Mouse (Mus musculus): ENCODE measurements around the gene Antxr1. TPM values are rescaled to one million over a fixed set of nuclear protein-coding genes. Genes with fewer than 3 reads are reported as not detected.

Gene Antxr1
- total RNA-seq, 2 experiments from 2014 or later: 12.7 to 15.7 TPM

DNA sequence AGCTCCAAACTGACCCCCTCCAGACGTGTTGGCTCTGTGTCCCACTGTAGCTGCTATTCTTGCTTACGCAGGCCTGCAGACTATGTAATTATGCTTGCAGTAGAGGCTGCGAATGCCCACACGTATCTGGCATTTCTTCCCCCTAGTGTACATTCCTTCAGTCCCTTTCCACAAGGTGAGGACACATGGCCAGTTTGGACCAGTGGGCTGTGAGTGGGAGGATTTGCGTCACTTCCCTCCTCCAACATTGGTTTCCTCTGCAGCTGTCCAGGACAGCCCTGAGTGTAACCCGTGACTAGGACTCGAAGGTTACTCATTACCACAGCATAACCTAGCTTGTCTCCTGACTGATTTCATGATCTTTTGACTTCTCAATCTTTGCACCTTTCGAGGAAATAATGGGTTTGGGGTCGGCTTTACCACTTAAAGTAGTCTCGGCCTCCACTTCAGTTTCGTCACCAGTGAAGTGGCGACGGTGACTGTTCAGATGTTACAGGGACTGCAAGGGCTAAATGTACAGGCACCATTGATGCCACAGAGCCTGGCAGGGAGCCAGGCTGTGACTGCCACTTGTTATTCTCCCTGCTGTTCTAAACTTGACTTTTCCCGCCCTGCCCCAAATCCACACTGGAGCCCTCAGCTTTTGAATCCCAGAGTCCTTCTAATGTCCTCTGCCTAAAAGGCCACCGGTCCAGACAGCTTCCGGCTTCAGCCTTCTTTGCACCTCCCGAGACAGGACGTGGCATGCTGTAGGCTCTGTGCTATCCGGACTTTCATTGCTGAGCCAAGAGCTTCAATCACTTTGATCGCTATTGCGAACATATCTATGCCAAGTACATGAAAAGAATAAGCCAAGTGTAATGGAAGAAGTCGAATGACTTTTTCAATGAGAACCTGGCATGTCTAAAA, 7.1 kb downstream of the Antxr1 start:
- H3K27ac ChIP-seq: no peak overlapping the region
- TF ChIP-seq CTCF (IDR thresholded peaks at IDR 0.05): no peak
- no peak overlapping the region for H3K4me3 ChIP-seq
- peak in 1 of 2 experiments; percentile 36 for DNase-seq (ENCODE audit: extremely low spot score in 1 of 2, low spot score in 2 of 2)
- intact Hi-C loops (cut with DNase I): no loop called here

DNA sequence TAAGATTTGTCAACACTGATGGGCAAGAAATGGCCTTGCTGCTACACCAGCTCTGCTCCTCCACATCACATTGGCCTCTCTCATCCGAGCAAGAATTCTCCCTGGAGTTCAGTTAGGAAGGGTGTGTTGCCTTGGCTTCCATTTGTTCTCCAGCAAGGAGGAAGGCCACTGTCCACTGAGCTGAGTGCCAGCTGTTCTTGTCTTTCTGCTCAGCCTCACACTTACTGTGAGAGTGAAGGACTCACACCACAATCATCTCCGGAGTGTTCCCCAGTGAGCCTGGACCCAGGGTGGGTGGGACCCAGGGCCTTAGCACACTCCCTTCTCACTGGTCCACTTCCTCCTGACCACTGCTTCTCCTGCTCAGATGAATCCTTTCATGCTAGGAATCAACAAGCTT, 8.7 kb downstream of the Antxr1 start:
- no peak for TF ChIP-seq CTCF (IDR thresholded peaks at IDR 0.05)
- H3K27ac ChIP-seq: no peak overlapping the region
- H3K4me3 ChIP-seq: no peak overlapping the region
- no peak for DNase-seq (ENCODE audit: extremely low spot score in 1 of 2, low spot score in 2 of 2)
- intact Hi-C loops (cut with DNase I): no loop called here

DNA sequence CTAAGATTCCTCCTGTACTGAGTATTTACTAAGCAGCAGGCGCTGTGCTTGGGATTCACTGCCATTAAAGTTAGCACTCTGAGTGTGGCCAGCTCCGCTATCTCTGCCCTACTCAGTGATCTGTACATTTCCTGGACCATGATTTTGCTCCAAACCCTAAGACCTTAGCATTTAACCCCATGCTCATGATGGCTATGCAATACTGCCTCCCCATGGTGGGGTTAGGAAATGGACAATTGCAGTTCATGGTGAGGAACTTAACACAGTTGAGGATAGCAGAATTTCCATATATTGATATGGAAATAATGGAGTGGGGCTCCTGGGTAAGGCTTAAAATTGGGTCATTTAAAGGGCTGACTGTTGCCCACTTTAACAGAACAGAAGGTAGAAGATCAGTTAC, 12.2 kb downstream of the Antxr1 start:
- Histone ChIP-seq H3K27ac (no peak overlapping the region), H3K4me3 (no peak overlapping the region)
- intact Hi-C loops (cut with DNase I): loop anchor here (1.0 to 5.0 kb wide), 3 partner anchors 66 to 222 kb away; no protein-coding TSS in a partner anchor
- TF ChIP-seq CTCF (IDR thresholded peaks at IDR 0.05): peak; percentile 67
- peak; percentile 21 to 24 for DNase-seq (ENCODE audit: extremely low spot score in 1 of 2, low spot score in 2 of 2)

DNA sequence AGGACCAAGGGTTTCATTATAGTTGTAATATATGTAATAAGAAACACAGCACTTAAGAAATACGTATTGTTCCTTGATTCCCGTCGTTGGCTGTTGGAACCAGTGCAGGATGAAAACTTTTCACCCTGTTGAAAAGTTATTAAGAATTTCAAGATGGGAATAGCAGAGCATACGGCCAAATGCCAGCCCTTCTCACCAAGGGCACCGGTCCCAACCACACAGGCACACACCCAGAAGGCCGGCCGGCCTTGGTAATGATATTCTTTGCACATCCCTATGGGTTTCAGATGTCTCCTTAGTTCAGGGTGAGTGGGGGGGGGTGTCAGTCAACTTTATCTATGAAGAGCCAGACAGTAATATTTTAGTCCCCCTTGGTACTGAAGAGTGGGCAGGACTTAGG, 17.0 kb downstream of the Antxr1 start:
- no peak for DNase-seq (ENCODE audit: extremely low spot score in 1 of 2, low spot score in 2 of 2)
- H3K27ac ChIP-seq: no peak overlapping the region
- H3K4me3 ChIP-seq: no peak overlapping the region
- intact Hi-C loops (cut with DNase I): no loop called here
- TF ChIP-seq CTCF (IDR thresholded peaks at IDR 0.05): no peak

DNA sequence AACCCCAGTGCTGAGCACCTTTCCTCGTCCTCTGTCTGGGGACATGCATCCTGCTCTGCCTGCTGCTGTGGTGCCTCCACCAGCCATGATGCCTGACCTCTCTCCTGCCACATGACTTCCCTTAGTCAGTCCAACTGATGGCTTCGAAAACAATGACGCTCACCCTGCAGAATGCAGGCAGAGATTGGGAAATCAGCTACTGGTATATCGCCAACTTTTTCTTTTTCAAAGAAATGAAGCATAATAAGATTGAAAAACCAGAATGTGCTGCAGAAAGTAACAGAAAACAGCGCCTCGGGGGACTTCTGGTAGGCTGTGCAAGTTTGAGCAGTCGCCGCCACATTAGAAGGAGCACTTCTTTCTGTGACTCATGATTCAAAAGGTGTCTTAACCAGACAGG, 18.7 kb downstream of the Antxr1 start:
- intact Hi-C loops (cut with DNase I): no loop called here
- TF ChIP-seq CTCF (IDR thresholded peaks at IDR 0.05): no peak

DNA sequence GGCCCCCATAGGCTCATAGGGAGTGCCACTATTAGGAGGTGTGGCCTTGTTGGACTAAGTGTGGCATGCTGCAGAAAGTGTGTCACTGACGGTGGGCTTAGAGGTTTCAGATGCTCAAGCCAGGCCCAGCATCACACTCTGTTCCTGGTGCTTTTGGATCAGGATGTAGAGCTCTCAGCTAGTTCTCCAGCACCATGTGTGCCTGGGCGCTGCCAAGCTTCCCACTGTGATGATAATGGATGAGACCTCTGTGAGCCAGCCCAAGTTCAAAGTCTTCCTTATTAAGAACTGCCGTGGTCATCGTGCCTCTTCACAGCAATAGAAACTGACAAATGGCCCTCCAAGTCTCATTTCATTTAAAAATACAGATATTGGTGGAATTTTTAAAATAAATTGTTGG, 22.9 kb downstream of the Antxr1 start:
- DNase-seq (ENCODE audit: extremely low spot score in 1 of 2, low spot score in 2 of 2): no peak
- intact Hi-C loops (cut with DNase I): no loop called here
- Histone ChIP-seq H3K4me3 (no peak overlapping the region), H3K27ac (no peak overlapping the region)
- no peak for TF ChIP-seq CTCF (IDR thresholded peaks at IDR 0.05)

More for the DNA sequence above, 18.7 kb downstream of the Antxr1 start:
- DNase-seq (ENCODE audit: extremely low spot score in 1 of 2, low spot score in 2 of 2): no peak
- Histone ChIP-seq H3K27ac (no peak overlapping the region), H3K4me3 (no peak overlapping the region)

DNA sequence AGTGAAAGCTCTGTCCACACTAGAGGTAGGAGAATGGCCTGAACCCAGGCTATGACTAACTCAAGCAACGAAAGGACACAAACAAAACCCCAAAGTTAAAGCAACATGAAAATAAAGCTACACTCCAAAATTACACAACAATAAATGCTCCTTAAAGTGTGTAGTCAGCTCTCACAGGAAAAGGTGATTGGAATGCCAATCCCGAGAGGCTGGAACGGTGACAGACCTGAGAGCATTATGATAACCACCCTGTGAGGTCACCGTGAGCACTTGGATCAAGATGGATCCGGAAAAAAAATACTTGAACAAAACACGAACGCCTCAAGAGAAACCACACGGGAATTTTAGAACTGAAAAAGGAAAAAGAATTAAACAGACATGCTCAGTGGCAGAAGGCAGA, 31.1 kb downstream of the Antxr1 start:
- DNase-seq (ENCODE audit: extremely low spot score in 1 of 2, low spot score in 2 of 2): no peak
- H3K4me3 ChIP-seq: no peak overlapping the region
- H3K27ac ChIP-seq: no peak overlapping the region
- intact Hi-C loops (cut with DNase I): no loop called here
- TF ChIP-seq CTCF (IDR thresholded peaks at IDR 0.05): no peak

DNA sequence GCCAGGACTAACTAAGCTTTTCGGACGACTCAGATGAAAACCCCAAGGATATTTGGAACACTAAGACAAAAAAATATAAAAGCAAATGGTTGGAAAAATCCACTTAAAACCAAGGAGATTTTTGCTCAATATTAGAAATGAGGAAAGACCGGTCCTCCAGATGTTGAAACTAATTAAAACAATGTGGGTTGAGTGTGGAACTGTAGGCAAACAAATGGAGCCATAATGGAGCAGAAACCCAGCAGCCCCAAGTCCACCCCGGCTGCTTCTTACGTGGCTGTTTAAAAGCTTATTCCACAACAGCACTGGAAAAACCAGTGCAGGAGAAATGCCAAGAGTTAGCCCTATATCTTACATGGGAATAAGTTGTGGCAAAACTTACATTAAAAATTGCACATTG, 32.9 kb downstream of the Antxr1 start:
- intact Hi-C loops (cut with DNase I): no loop called here
- H3K4me3 ChIP-seq: no peak overlapping the region
- H3K27ac ChIP-seq: no peak overlapping the region
- no peak for TF ChIP-seq CTCF (IDR thresholded peaks at IDR 0.05)
- no peak for DNase-seq (ENCODE audit: extremely low spot score in 1 of 2, low spot score in 2 of 2)

DNA sequence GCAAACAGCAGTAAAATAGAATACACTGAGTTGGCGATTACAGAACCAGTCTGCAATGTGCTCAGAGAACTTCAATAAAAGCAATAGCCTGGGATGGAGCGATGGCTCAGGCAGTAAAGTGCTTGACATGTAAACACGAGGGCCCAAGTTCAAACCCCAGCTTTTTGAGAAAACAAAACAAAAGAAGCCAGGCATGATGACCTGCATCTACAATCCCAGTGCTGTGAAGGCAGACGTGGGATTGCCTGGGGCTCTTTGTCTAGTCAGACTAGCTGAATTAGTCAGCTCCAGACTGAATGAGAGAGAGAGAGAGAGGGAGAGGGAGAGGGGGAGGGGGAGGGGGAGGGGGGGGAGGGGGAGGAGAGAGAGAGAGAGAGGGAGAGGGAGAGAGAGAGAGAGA, 33.6 kb downstream of the Antxr1 start:
- no peak overlapping the region for H3K27ac ChIP-seq
- TF ChIP-seq CTCF (IDR thresholded peaks at IDR 0.05): no peak
- DNase-seq (ENCODE audit: extremely low spot score in 1 of 2, low spot score in 2 of 2): no peak
- H3K4me3 ChIP-seq: no peak overlapping the region
- intact Hi-C loops (cut with DNase I): no loop called here

DNA sequence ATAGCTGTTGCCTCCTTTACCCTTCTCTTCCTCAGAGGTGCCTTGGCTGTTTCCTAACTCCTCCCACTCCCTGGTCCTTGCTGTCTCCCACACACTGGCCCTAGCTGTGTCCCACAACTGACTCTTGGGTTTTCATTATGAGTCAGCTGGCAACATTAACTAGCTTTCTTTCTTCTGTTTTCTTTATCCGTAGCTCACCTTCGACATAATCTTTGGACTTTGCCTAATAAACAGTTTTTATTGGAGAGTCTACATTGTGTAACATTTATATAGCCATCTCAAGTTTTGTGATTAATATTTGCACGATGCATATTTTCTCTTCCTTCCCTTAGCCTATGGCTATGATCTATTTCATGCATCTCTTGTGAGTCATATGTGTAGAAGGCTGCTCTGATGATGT, 40.7 kb downstream of the Antxr1 start:
- no peak overlapping the region for H3K27ac ChIP-seq
- no peak overlapping the region for H3K4me3 ChIP-seq
- no peak for DNase-seq (ENCODE audit: extremely low spot score in 1 of 2, low spot score in 2 of 2)
- intact Hi-C loops (cut with DNase I): no loop called here
- no peak for TF ChIP-seq CTCF (IDR thresholded peaks at IDR 0.05)

DNA sequence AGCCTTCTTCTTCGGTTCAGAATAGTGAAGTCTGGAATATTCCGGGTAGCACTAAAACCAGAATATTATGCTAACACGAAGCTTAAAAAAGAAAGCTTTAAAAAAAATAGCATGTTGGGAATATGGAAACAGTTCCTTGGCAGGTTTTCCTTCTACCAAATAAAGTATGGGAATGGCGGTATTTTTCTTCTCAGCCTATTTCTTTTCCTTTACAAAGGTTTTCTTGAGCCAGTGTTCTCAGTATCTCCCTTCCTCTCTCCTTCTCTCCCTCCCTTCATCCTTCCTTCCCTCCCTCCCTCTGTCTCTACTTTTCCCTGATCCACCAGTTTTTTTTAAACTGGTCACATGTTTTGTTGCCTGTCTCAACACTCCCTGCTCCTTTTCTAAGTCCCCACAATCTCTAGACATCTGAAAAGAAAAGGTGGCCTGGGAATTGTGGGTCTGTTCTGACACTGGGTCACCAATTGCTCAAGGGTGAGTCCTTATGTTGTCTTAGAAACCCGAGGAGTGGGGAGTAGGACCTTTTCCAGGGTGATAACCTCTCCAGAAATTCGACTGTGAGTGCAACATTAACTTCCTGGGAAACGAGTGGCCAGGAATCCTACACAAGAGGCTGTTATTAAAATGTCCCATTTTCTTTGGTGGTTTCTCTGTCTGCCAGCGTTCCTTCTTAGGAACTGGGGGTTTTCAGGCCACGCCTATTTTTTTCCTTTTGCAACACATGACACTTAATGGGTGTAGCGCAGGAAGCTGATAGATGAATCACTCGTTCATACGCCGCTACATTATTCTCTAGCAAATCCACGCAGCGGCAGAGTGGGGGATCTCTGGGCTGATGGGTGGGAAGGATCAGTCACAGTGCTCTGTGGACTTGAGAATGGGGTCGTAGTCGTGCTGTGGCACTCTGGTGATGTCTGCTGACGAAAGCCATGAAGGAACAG, 42.4 kb downstream of the Antxr1 start:
- intact Hi-C loops (cut with DNase I): no loop called here
- no peak for DNase-seq (ENCODE audit: extremely low spot score in 1 of 2, low spot score in 2 of 2)
- H3K27ac ChIP-seq: peak overlapping the region; percentile 83

DNA sequence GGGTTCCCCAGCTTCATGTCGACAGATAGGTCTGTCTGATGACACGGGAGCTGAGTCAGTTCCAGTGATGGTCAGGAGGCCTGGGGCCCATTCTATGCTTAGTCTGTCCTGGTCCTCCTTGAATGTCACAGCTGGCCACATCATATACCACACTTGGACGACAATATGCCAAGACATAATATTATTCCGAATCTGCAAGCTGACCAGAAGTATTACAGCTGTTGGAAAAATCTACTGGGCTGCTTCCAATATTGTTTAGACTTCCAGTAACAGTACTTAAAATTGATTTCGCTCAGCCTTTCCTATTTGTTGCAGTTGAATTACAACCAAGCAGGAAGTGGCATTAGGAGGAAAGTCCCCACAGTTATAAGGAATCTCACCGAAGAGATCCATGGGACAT, 48.4 kb downstream of the Antxr1 start:
- no peak overlapping the region for H3K27ac ChIP-seq
- no peak for DNase-seq (ENCODE audit: extremely low spot score in 1 of 2, low spot score in 2 of 2)
- intact Hi-C loops (cut with DNase I): no loop called here
- H3K4me3 ChIP-seq: no peak overlapping the region
- TF ChIP-seq CTCF (IDR thresholded peaks at IDR 0.05): no peak

More for the DNA sequence above, 42.4 kb downstream of the Antxr1 start:
- H3K4me3 ChIP-seq: no peak overlapping the region
- TF ChIP-seq CTCF (IDR thresholded peaks at IDR 0.05): no peak
